9 mouse cellular contexts compared by ENCODE assay signal in genomic region chr7:78883016-78883725, GRCm38 (mm10). TPM values are rescaled to one million over a fixed set of nuclear protein-coding genes. Genes with fewer than 3 reads are reported as not detected.
DNase-seq lines count a peak whose midpoint lies in the region; ATAC-seq and TF ChIP-seq lines count a peak whose summit lies in the region.
"Had no signal": no experiment of that assay in that cellular context is flagged by ENCODE, and none has a peak within 500 bp of the region (broad histone marks: within the 10 kb centered on the region; RNA-seq: fewer than 3 reads in every experiment).

No protein-coding gene starts in this region.

- peak overlapping the region; percentile 62 for H3K4me2 ChIP-seq in forebrain, postnatal 0 days (ENCODE audit: low read depth)
- peak overlapping the region; percentile 89 for H3K4me2 ChIP-seq in midbrain, embryonic 11.5 days
- H3K4me2 ChIP-seq: liver, embryonic 15.5 days had no signal

- H3K9me3 ChIP-seq in E14TG2a.4 (ENCODE audit: low read length): no peaks in the 10 kb centered on the region
- H3K9me3 ChIP-seq in forebrain, postnatal 0 days (ENCODE audit: low read length): no peaks in the 10 kb centered on the region
- H3K9me3 ChIP-seq in midbrain, embryonic 11.5 days (ENCODE audit: control insufficient read depth, low read length): no peaks in the 10 kb centered on the region
- H3K9me3 ChIP-seq: liver, embryonic 15.5 days had no signal

- no peak for TF ChIP-seq CTCF in E14TG2a.4 (conservative IDR thresholded peaks at IDR 0.05; ENCODE audit: low read length)
- TF ChIP-seq CTCF in forebrain, postnatal 0 days (IDR thresholded peaks at IDR 0.05; ENCODE audit: low read depth): no peak

- H3K4me1 ChIP-seq in E14TG2a.4 (replicated peaks; ENCODE audit: low read depth, low read length): peaks cover 52% of the 10 kb centered on the region
- H3K4me1 ChIP-seq in forebrain, postnatal 0 days (ENCODE audit: insufficient read depth): peaks cover 34% of the 10 kb centered on the region
- peaks cover 53% of the 10 kb centered on the region for H3K4me1 ChIP-seq in midbrain, embryonic 11.5 days (ENCODE audit: control insufficient read depth, insufficient read depth, low read length)
- H3K4me1 ChIP-seq: liver, embryonic 15.5 days had no signal

- peak overlapping the region; percentile 74 for H3K9ac ChIP-seq in forebrain, postnatal 0 days
- H3K9ac ChIP-seq in midbrain, embryonic 11.5 days (ENCODE audit: low read length): peak overlapping the region; percentile 72
- H3K9ac ChIP-seq: liver, embryonic 15.5 days had no signal

- 1% methylated on average over 34 of the region's 34 CpGs for WGBS in forebrain, postnatal 0 days
- WGBS in midbrain, embryonic 11.5 days: 1% methylated on average over 34 of the region's 34 CpGs

- H3K27ac ChIP-seq in forebrain, postnatal 0 days (ENCODE audit: low read depth, low read length): peak overlapping the region; percentile 89
- peak overlapping the region; percentile 68 for H3K27ac ChIP-seq in midbrain, embryonic 11.5 days (ENCODE audit: low read depth, low read length)
- H3K27ac ChIP-seq: liver, embryonic 15.5 days had no signal

- H3K4me3 ChIP-seq in E14TG2a.4 (replicated peaks; ENCODE audit: low read length): peak overlapping the region; percentile 61
- H3K4me3 ChIP-seq in forebrain, postnatal 0 days (ENCODE audit: low read depth, low read length): peak overlapping the region; percentile 56
- peak overlapping the region; percentile 51 for H3K4me3 ChIP-seq in midbrain, embryonic 11.5 days (ENCODE audit: low read depth, low read length)
- H3K4me3 ChIP-seq: liver, embryonic 15.5 days had no signal

- peaks cover 71% of the 10 kb centered on the region for H3K27me3 ChIP-seq in E14TG2a.4 (ENCODE audit: insufficient read depth, low read length)
- H3K27me3 ChIP-seq in forebrain, postnatal 0 days (ENCODE audit: insufficient read depth, low read length): no peaks in the 10 kb centered on the region
- H3K27me3 ChIP-seq in midbrain, embryonic 11.5 days (ENCODE audit: control insufficient read depth, insufficient read depth, low read length): peaks cover 2% of the 10 kb centered on the region; the same call in 1 of the 2 replicates

- intact Hi-C loops in left cerebral cortex, postnatal 10 days (cut with DNase I): loop anchor here (5.0 kb wide), 1 partner anchor 36 kb away; the partner anchor contains the start of gene Det1

- H3K36me3 ChIP-seq in E14TG2a.4 (ENCODE audit: insufficient read depth, low read length): no peaks in the 10 kb centered on the region
- H3K36me3 ChIP-seq in forebrain, postnatal 0 days (ENCODE audit: insufficient read depth): no peaks in the 10 kb centered on the region; the same call in 1 of the 2 replicates
- H3K36me3 ChIP-seq in midbrain, embryonic 11.5 days (ENCODE audit: control insufficient read depth, insufficient read depth, low read length): no peaks in the 10 kb centered on the region
- H3K36me3 ChIP-seq: liver, embryonic 15.5 days had no signal

- peak; percentile 53 for DNase-seq in Muller cell, postnatal 12 days (ENCODE audit: inconsistent ontology term)
- peak; percentile 56 for DNase-seq in forebrain, postnatal 0 days
- peak; percentile 93 for DNase-seq in midbrain, embryonic 11.5 days (ENCODE audit: low spot score, missing footprints)
- no peak for DNase-seq in spleen, adult 18-20 months
- DNase-seq in thymus, postnatal 4 days: no peak
- no peak for DNase-seq in right cerebral cortex, postnatal 36 days (ENCODE audit: low spot score in 2 of 2)
- DNase-seq in left cerebral cortex, postnatal 10 days (ENCODE audit: extremely low spot score in 1 of 2, low spot score in 2 of 2): no peak

- ATAC-seq in forebrain, postnatal 0 days: peak; percentile 9; the same call in 1 of the 2 replicates
- ATAC-seq in midbrain, embryonic 11.5 days (ENCODE audit: low FRiP score): 0 out of 2 replicates have a peak, but pooled peaks have one; percentile 1

RNA-seq across cellular contexts. Expression of gene Aen, which starts 12.5 kb away (rescaled TPM):
- total RNA-seq in forebrain, postnatal 0 days (2014; rRNA removed): 40.5 and 43.1 TPM in 2 replicates
- 57.7 and 58.9 TPM in 2 replicates for polyA plus RNA-seq in forebrain, postnatal 0 days (2015; fragmentation: Nextera tagmentation; extraction: Ambion mirVana)
- polyA plus RNA-seq in midbrain, embryonic 11.5 days (2014; fragmentation: Nextera tagmentation; extraction: Ambion mirVana): 42.2 and 48.9 TPM in 2 replicates
- total RNA-seq in left cerebral cortex, postnatal 10 days (2021): 10 to 100 TPM; 30.7 to 34.3 TPM

RNA-seq across cellular contexts. Expression of gene Isg20, which starts 30.1 kb away (rescaled TPM):
- total RNA-seq in forebrain, postnatal 0 days (2014; rRNA removed): 0.38 and 2.2 TPM in 2 replicates
- polyA plus RNA-seq in forebrain, postnatal 0 days (2015; fragmentation: Nextera tagmentation; extraction: Ambion mirVana): 0.87 and 1.6 TPM in 2 replicates
- 0.57 and 0.78 TPM in 2 replicates for polyA plus RNA-seq in midbrain, embryonic 11.5 days (2014; fragmentation: Nextera tagmentation; extraction: Ambion mirVana)
- total RNA-seq in left cerebral cortex, postnatal 10 days (2021): 1 to 10 TPM in 1 of 2 experiments, under 1 TPM in 1; 0.90 to 1.1 TPM

RNA-seq across cellular contexts. Expression of gene Det1, which starts 36.1 kb away (rescaled TPM):
- 9.8 and 11.9 TPM in 2 replicates for total RNA-seq in forebrain, postnatal 0 days (2014; rRNA removed)
- polyA plus RNA-seq in forebrain, postnatal 0 days (2015; fragmentation: Nextera tagmentation; extraction: Ambion mirVana): 6.2 and 7.0 TPM in 2 replicates
- 20.5 and 24.0 TPM in 2 replicates for polyA plus RNA-seq in midbrain, embryonic 11.5 days (2014; fragmentation: Nextera tagmentation; extraction: Ambion mirVana)
- 1 to 10 TPM; 4.8 to 5.6 TPM for total RNA-seq in left cerebral cortex, postnatal 10 days (2021)

Comparison
In these comparisons a context has a peak if more than half of its experiments do, and no peak if none do; other contexts are left out.
1. DNase-seq: peak in Muller cell, postnatal 12 days (single experiment), forebrain, postnatal 0 days (single experiment) and midbrain, embryonic 11.5 days (single experiment); none in spleen, adult 18-20 months (0 of 2), thymus, postnatal 4 days (single experiment), right cerebral cortex, postnatal 36 days (0 of 2) and left cerebral cortex, postnatal 10 days (0 of 2).
2. Peak in every context shown above with its lines, with median percentiles within 50 percentile points of each other: H3K4me3 ChIP-seq.